Comparison of ENCODE assay signal across 8 mouse cellular contexts in genomic region chr12:24493412-24493811, GRCm38 (mm10). TPM values are rescaled to one million over a fixed set of nuclear protein-coding genes. Genes with fewer than 3 reads are reported as not detected.
DNase-seq lines count a peak whose midpoint lies in the region; ATAC-seq and TF ChIP-seq lines count a peak whose summit lies in the region.

No protein-coding gene starts in this region.

- H3K9ac ChIP-seq in liver, embryonic 14.5 days (replicated peaks) = no peak overlapping the region

- H3K27me3 ChIP-seq in kidney, adult 2 months (replicated peaks; ENCODE audit: control insufficient read depth, insufficient read depth, low read length) = no peaks in the 10 kb centered on the region
- H3K27me3 ChIP-seq in liver, embryonic 14.5 days (ENCODE audit: control insufficient read depth, insufficient read depth, low read length) = no peaks in the 10 kb centered on the region

- TF ChIP-seq CTCF in kidney, adult 2 months (conservative IDR thresholded peaks at IDR 0.05; ENCODE audit: insufficient read depth, insufficient read length, low read depth, low read length) = no peak
- TF ChIP-seq CTCF in liver, embryonic 14.5 days (IDR thresholded peaks at IDR 0.05; ENCODE audit: low read depth) = no peak
- no peak for TF ChIP-seq CTCF in olfactory bulb, adult 2 months (IDR thresholded peaks at IDR 0.05; ENCODE audit: insufficient read depth, low read depth, low read length)

- no peak overlapping the region for H3K27ac ChIP-seq in kidney, adult 2 months (ENCODE audit: insufficient read depth, low read depth, low read length)
- H3K27ac ChIP-seq in brown adipose tissue, adult 24 weeks (replicated peaks; ENCODE audit: low read depth, low read length) = peak overlapping the region; percentile 58; the same call in 1 of the 2 replicates
- H3K27ac ChIP-seq in liver, embryonic 14.5 days = no peak overlapping the region
- no peak overlapping the region for H3K27ac ChIP-seq in olfactory bulb, adult 2 months (ENCODE audit: insufficient read depth, low read depth, low read length)

- ATAC-seq in liver, embryonic 14.5 days (ENCODE audit: insufficient read depth) = no peak

- H3K36me3 ChIP-seq in kidney, adult 2 months (ENCODE audit: control insufficient read depth, insufficient read depth, low read length) = no peaks in the 10 kb centered on the region
- no peaks in the 10 kb centered on the region for H3K36me3 ChIP-seq in liver, embryonic 14.5 days (replicated peaks; ENCODE audit: control insufficient read depth, insufficient read depth, low read depth)

- intact Hi-C loops in heart, postnatal 14 days (cut with DNase I) = no loop called here

- peak overlapping the region; percentile 44; the same call in 1 of the 2 replicates for H3K4me3 ChIP-seq in kidney, adult 2 months (ENCODE audit: insufficient read depth, low read depth, low read length)
- peak overlapping the region; percentile 35 for H3K4me3 ChIP-seq in brown adipose tissue, adult 24 weeks (ENCODE audit: insufficient read depth, low read depth, low read length)
- H3K4me3 ChIP-seq in liver, embryonic 14.5 days (ENCODE audit: insufficient read depth in 1 of 2, low read depth in 2 of 2, low read length in 2 of 2) = peak overlapping the region in 1 of 2 experiments; percentile 16; a peak in 2 of 4 replicates
- H3K4me3 ChIP-seq in olfactory bulb, adult 2 months (ENCODE audit: insufficient read depth, low read depth, low read length) = 0 out of 2 replicates have a peak overlapping the region, but pooled peaks have one; percentile 27

- peak overlapping the region; percentile 40 for H3K4me2 ChIP-seq in liver, embryonic 14.5 days (ENCODE audit: low read depth)

- 62% methylated on average over 30 of the region's 30 CpGs for WGBS in kidney, adult 2 months
- 51% methylated on average over 30 of the region's 30 CpGs for WGBS in liver, embryonic 14.5 days (ENCODE audit: insufficient replicate concordance)
- 60% methylated on average over 30 of the region's 30 CpGs for WGBS in olfactory bulb, adult 2 months

- TF ChIP-seq EP300 in liver, embryonic 14.5 days (IDR thresholded peaks at IDR 0.05; ENCODE audit: low read depth) = no peak

- TF ChIP-seq POLR2A in kidney, adult 2 months (IDR thresholded peaks at IDR 0.05; ENCODE audit: low read depth, low read length) = no peak
- no peak for TF ChIP-seq POLR2A in olfactory bulb, adult 2 months (IDR thresholded peaks at IDR 0.05; ENCODE audit: insufficient read depth, low read depth, low read length)

- no peak for DNase-seq in kidney, adult 2 months
- no peak for DNase-seq in kidney, adult 8-10 months
- peak; percentile 12 to 25 for DNase-seq in heart, postnatal 14 days
- no peak for DNase-seq in liver, embryonic 14.5 days (ENCODE audit: low read depth in 3 of 3, low spot score in 3 of 3)
- DNase-seq in left cerebral cortex, adult 18-20 months (ENCODE audit: low spot score in 2 of 2) = no peak
- no peak for DNase-seq in cerebellum, adult 11 months

- no peaks in the 10 kb centered on the region for H3K9me3 ChIP-seq in liver, embryonic 14.5 days (ENCODE audit: control insufficient read depth, low read length)

- H3K4me1 ChIP-seq in kidney, adult 2 months (ENCODE audit: control insufficient read depth, insufficient read depth, low read length) = no peaks in the 10 kb centered on the region
- H3K4me1 ChIP-seq in brown adipose tissue, adult 24 weeks (ENCODE audit: control insufficient read depth, insufficient read depth, insufficient read length, low read length) = no peaks in the 10 kb centered on the region
- peaks cover 0 to 3% of the 10 kb centered on the region in 2 experiments; a peak in 2 of 4 replicates for H3K4me1 ChIP-seq in liver, embryonic 14.5 days (replicated peaks; ENCODE audit: control insufficient read depth in 2 of 2, insufficient read depth in 2 of 2, low read length in 1 of 2)
- no peaks in the 10 kb centered on the region for H3K4me1 ChIP-seq in olfactory bulb, adult 2 months (ENCODE audit: control insufficient read depth, insufficient read depth, low read length)

RNA-seq across cellular contexts. Expression of gene Taf1b, which starts 4.7 kb away (rescaled TPM):
- polyA plus RNA-seq in kidney, adult 2 months (2012; rRNA removed) = 7.6 and 9.5 TPM in 2 replicates
- polyA plus RNA-seq in brown adipose tissue, adult 24 weeks (2012; ENCODE audit: insufficient read depth, insufficient read length, missing spikeins) = 8.0 and 9.5 TPM in 2 replicates
- 10 to 100 TPM; 10.4 to 10.6 TPM for total RNA-seq in heart, postnatal 14 days (2021)
- 3.0 and 4.7 TPM in 2 replicates for polyA plus RNA-seq in liver, embryonic 14.5 days (2012; rRNA removed)
- polyA plus RNA-seq in liver, embryonic 14.5 days (2014; fragmentation: Nextera tagmentation; extraction: Ambion mirVana) = 9.3 TPM in 2 replicates
- not detected in 2 replicates for polyA plus RNA-seq in olfactory bulb, adult 2 months (2012; ENCODE audit: insufficient read depth, insufficient read length, low replicate concordance, missing spikeins)
- total RNA-seq in left cerebral cortex, adult 18-20 months (2021) = 10 to 100 TPM; 28.3 to 29.6 TPM

Comparison
In these comparisons a context has a peak if more than half of its experiments do, and no peak if none do; other contexts are left out.
1. DNase-seq: peak in heart, postnatal 14 days (2 of 2); none in kidney, adult 2 months (single experiment), kidney, adult 8-10 months (0 of 2), liver, embryonic 14.5 days (0 of 3), left cerebral cortex, adult 18-20 months (0 of 2) and cerebellum, adult 11 months (single experiment).
2. RNA of gene Taf1b, which starts 4.7 kb away (polyA plus RNA-seq): not detected in olfactory bulb, adult 2 months; 7.6 to 9.5 TPM in kidney, adult 2 months, 3.0 to 9.3 TPM in liver, embryonic 14.5 days and 8.0 to 9.5 TPM in brown adipose tissue, adult 24 weeks; every median in the first group is over 10 times any median in the second.